Mouse (Mus musculus) brain, embryonic 14.5 days (tissue): ENCODE data around the gene Npcd.

Experiments
- CTCF ChIP-seq: fragments of 200-500 bp; IDR thresholded peaks from 2 replicates; pipeline ENCODE4 v1.5.1; 2012; ENCODE audit warnings: inconsistent platforms, mild to moderate bottlenecking, moderate library complexity, borderline replicate concordance; ENCODE audit not compliant: insufficient read depth, insufficient read length; ENCODE audit errors: extremely low read depth
- POLR2A ChIP-seq: fragments of 200-500 bp; IDR thresholded peaks from 2 replicates; pipeline ENCODE4 v1.6.1; 2012; ENCODE audit warnings: mild to moderate bottlenecking, inconsistent platforms, borderline replicate concordance; ENCODE audit not compliant: poor library complexity, insufficient read depth, insufficient read length, severe bottlenecking; ENCODE audit errors: extremely low read depth

- TF ChIP-seq CTCF: no peak
- no peak for TF ChIP-seq POLR2A
These were observed 43.9 kb downstream of the Npcd start for GRCm38 (mm10) chr15:79790111-79790510.
